Mouse (Mus musculus): ENCODE measurements at regions not wholly inside any gene's neighbourhood (a gene's known extent, or its start where the extent isn't known, plus 50 kb on each side); places are given as distances from the start of the nearest gene placed in this dataset.

GRCm38 (mm10) chr14:95282016-95282415 is 599.0 kb upstream of the 4921530L21Rik start:
- TF ChIP-seq CTCF (IDR thresholded peaks at IDR 0.05; ENCODE audit: borderline replicate concordance, extremely low read depth, insufficient read depth, insufficient read length) (no peak), POLR2A (IDR thresholded peaks at IDR 0.05; ENCODE audit: borderline replicate concordance, extremely low read depth, insufficient read depth, insufficient read length, poor library complexity, severe bottlenecking) (no peak)
